Mouse (Mus musculus) midbrain, postnatal 0 days (tissue): ENCODE measurements around the gene Alx1. TPM values are rescaled to one million over a fixed set of nuclear protein-coding genes. Genes with fewer than 3 reads are reported as not detected.

Source experiments
- ATAC-seq: fragments of 200-750 bp; cut with Nextera tagmentation; 2 replicates; pipeline ENCODE4 v1.8.0; 2017; ENCODE audit warnings: moderate number of reproducible peaks, mild to moderate bottlenecking, moderate TSS enrichment, moderate library complexity; ENCODE audit not compliant: low FRiP score
- DNase-seq: peaks from one replicate; pipeline ENCODE4 v3.0.0-alpha.2; 2015; ENCODE audit warnings: low spot score
- H3K27ac ChIP-seq: fragments of 300-500 bp; sonication (generic); 2 replicates; pipeline ENCODE4 v1.5.1; 2014; ENCODE audit warnings: low read depth, mild to moderate bottlenecking, low read length, mixed read lengths
- H3K27me3 ChIP-seq: fragments of 300-500 bp; sonication (generic); 2 replicates; pipeline ENCODE4 v1.6.1; 2014; ENCODE audit warnings: low read length, control low read depth, mixed read lengths; ENCODE audit not compliant: insufficient read depth
- H3K36me3 ChIP-seq: fragments of 300-500 bp; sonication (generic); 2 replicates; pipeline ENCODE4 v1.6.1; 2014; ENCODE audit warnings: low read length, control low read depth, mixed read lengths; ENCODE audit not compliant: insufficient read depth
- H3K4me1 ChIP-seq: fragments of 300-500 bp; sonication (generic); 2 replicates; pipeline ENCODE4 v1.6.1; 2014; ENCODE audit warnings: mild to moderate bottlenecking, control low read depth, antibody characterized with exemption, low read length, mixed read lengths; ENCODE audit not compliant: insufficient read depth
- H3K4me2 ChIP-seq: fragments of 300-500 bp; sonication (generic); 2 replicates; pipeline ENCODE4 v1.6.1; 2014; ENCODE audit warnings: low read depth, mild to moderate bottlenecking, low read length, mixed read lengths; ENCODE audit not compliant: poor library complexity, severe bottlenecking
- H3K4me3 ChIP-seq: fragments of 300-500 bp; sonication (generic); 2 replicates; pipeline ENCODE4 v1.5.1; 2014; ENCODE audit warnings: low read depth, mild to moderate bottlenecking, low read length, moderate library complexity
- H3K9ac ChIP-seq: fragments of 300-500 bp; sonication (generic); replicated peaks from 2 replicates; pipeline ENCODE4 v1.6.1; 2014; ENCODE audit warnings: mild to moderate bottlenecking, low read length, moderate library complexity, mixed read lengths; ENCODE audit not compliant: poor library complexity, severe bottlenecking
- H3K9me3 ChIP-seq: fragments of 300-500 bp; sonication (generic); 2 replicates; pipeline ENCODE4 v1.6.1; 2016; ENCODE audit warnings: low read length, control low read depth
- CTCF ChIP-seq: IDR thresholded peaks from 2 replicates; pipeline ENCODE4 v1.5.1; 2016; ENCODE audit warnings: antibody characterized with exemption, mild to moderate bottlenecking
- WGBS: fragments of 180-500 bp; shearing (Covaris S2); extraction: QIAGEN DNeasy Blood & Tissue Kit; methylation state at CpG from one replicate; pipeline ENCODE4 v1.1.7; 2014; 5-methylcytosine and 5-hydroxymethylcytosine counted together
- polyA plus RNA-seq: library from polyadenylated mRNA; unstranded; fragments of >200 nt; fragmentation: Nextera tagmentation; extraction: Ambion mirVana; gene quantifications from 2 replicates; pipeline ENCODE4 v1.2.1, GENCODE M21; 2015
- total RNA-seq: library from RNA; depleted of rRNA; stranded (reverse); fragments of >200 nt; gene quantifications from 2 replicates; pipeline ENCODE4 v1.2.3, GENCODE M21; 2014; rRNA removed

The Alx1 gene
- total RNA-seq (not detected in 2 replicates), polyA plus RNA-seq (0.38 and 0.60 TPM in 2 replicates)

- 2% methylated on average over 32 of the region's 32 CpGs for WGBS
- no peak for DNase-seq
- H3K4me3 ChIP-seq, result no peak within 1 kb of the TSS
- H3K9me3 ChIP-seq, result no peaks in the 10 kb centered on the region
- no peak for TF ChIP-seq CTCF
- no peak for ATAC-seq
- peaks cover 60% of the 10 kb centered on the region for H3K27me3 ChIP-seq
- H3K27ac ChIP-seq, result no peak within 1 kb of the TSS
- H3K9ac ChIP-seq, result no peak within 1 kb of the TSS
- no peaks in the 10 kb centered on the region for H3K36me3 ChIP-seq
- H3K4me1 ChIP-seq, result no peaks in the 10 kb centered on the region
- no peak within 1 kb of the TSS for H3K4me2 ChIP-seq
Measured at GRCm38 (mm10) chr10:103029730-103030490, at the start of gene Alx1. Gene Alx1, minus strand, starts transcription at chr10:103030215.

GRCm38 (mm10) chr10:103049593-103049992, 19.6 kb upstream of the Alx1 start:
- H3K9ac ChIP-seq, result no peak overlapping the region
- H3K27ac ChIP-seq, result no peak overlapping the region
- no peaks in the 10 kb centered on the region for H3K9me3 ChIP-seq
- WGBS, result 89% methylated on average over 2 of the region's 2 CpGs
- H3K4me2 ChIP-seq, result no peak overlapping the region
- no peaks in the 10 kb centered on the region for H3K36me3 ChIP-seq
- TF ChIP-seq CTCF, result no peak
- no peaks in the 10 kb centered on the region for H3K27me3 ChIP-seq
- no peaks in the 10 kb centered on the region for H3K4me1 ChIP-seq
- no peak for DNase-seq
- no peak overlapping the region for H3K4me3 ChIP-seq
- no peak for ATAC-seq

GRCm38 (mm10) chr10:103046623-103047022, 16.6 kb upstream of the Alx1 start:
- no peak overlapping the region for H3K27ac ChIP-seq
- H3K4me1 ChIP-seq, result no peaks in the 10 kb centered on the region
- WGBS, result 82% methylated on average over 3 of the region's 3 CpGs
- H3K9ac ChIP-seq, result no peak overlapping the region
- H3K9me3 ChIP-seq, result no peaks in the 10 kb centered on the region
- H3K36me3 ChIP-seq, result no peaks in the 10 kb centered on the region
- no peak for ATAC-seq
- no peak for TF ChIP-seq CTCF
- H3K27me3 ChIP-seq, result no peaks in the 10 kb centered on the region
- no peak for DNase-seq
- no peak overlapping the region for H3K4me3 ChIP-seq
- no peak overlapping the region for H3K4me2 ChIP-seq

GRCm38 (mm10) chr10:103045019-103045418, 15.0 kb upstream of the Alx1 start:
- Histone ChIP-seq H3K9me3 (no peaks in the 10 kb centered on the region), H3K27me3 (no peaks in the 10 kb centered on the region), H3K4me2 (no peak overlapping the region), H3K4me1 (no peaks in the 10 kb centered on the region), H3K4me3 (no peak overlapping the region), H3K36me3 (no peaks in the 10 kb centered on the region), H3K9ac (no peak overlapping the region), H3K27ac (no peak overlapping the region)
- 64% methylated on average over 2 of the region's 2 CpGs for whole genome bisulfite sequencing
- DNase-seq (no peak), ATAC-seq (no peak)
- no peak for TF ChIP-seq CTCF

- Histone ChIP-seq H3K27me3 (peaks cover 50% of the 10 kb centered on the region), H3K4me2 (no peak overlapping the region), H3K27ac (no peak overlapping the region), H3K36me3 (no peaks in the 10 kb centered on the region), H3K9ac (no peak overlapping the region), H3K9me3 (no peaks in the 10 kb centered on the region), H3K4me1 (no peaks in the 10 kb centered on the region), H3K4me3 (no peak overlapping the region)
- ATAC-seq, result no peak
- TF ChIP-seq CTCF, result no peak
- WGBS, result 3% methylated on average over 14 of the region's 14 CpGs
- no peak for DNase-seq
Measured at GRCm38 (mm10) chr10:103035002-103035640, 5.1 kb upstream of the Alx1 start.

GRCm38 (mm10) chr10:103030931-103031330, 916 bp upstream of the Alx1 start:
- Histone ChIP-seq H3K27ac (no peak overlapping the region), H3K9me3 (no peaks in the 10 kb centered on the region), H3K4me3 (no peak overlapping the region), H3K4me1 (no peaks in the 10 kb centered on the region), H3K36me3 (no peaks in the 10 kb centered on the region), H3K4me2 (no peak overlapping the region), H3K9ac (no peak overlapping the region), H3K27me3 (peaks cover 61% of the 10 kb centered on the region)
- no peak for ATAC-seq
- TF ChIP-seq CTCF, result no peak
- WGBS, result 6% methylated on average over 11 of the region's 11 CpGs
- no peak for DNase-seq
